Mouse (Mus musculus): ENCODE data around the gene Mov10.
"Not testable (repeated sequence)": the region's sequence is repeated elsewhere in the genome, so short reads cannot be mapped to it uniquely, and the experiment has no call there.

GRCm38 (mm10) chr3:104813227-104813626 is 5.1 kb downstream of the Mov10 start:
- not testable (repeated sequence) for TF ChIP-seq POLR2A (IDR thresholded peaks at IDR 0.05; ENCODE audit: extremely low read depth, insufficient read depth, low read length); CTCF (IDR thresholded peaks at IDR 0.05; ENCODE audit: low read depth, low read length)
